Mouse (Mus musculus): ENCODE results near the gene Dpy19l3. TPM values are rescaled to one million over a fixed set of nuclear protein-coding genes. Genes with fewer than 3 reads are reported as not detected.

The Dpy19l3 gene
- polyA plus RNA-seq, 1 experiment from 2014 or later, result 33.5 TPM

DNA sequence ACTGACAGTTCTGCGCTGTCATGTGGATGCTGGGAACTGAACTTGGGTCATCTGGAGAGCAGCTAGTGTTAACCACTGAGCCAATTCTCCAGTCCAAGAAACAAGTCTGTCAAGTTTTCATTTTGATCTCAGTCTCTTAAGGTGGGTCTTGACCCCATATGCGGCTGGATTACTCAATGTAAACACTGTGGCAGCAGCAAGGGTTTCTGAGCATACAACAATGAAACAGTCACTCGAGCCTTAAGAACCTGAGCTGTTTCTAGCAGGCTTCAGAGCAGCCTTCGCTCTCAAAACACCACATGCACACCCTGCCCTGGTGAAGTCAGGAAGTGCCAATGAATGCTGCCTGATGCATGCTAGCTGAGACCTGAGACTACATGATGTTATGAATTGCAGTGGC lies 31.3 kb upstream of the Dpy19l3 start:
- Histone ChIP-seq H3K27me3 (ENCODE audit: control insufficient read depth, insufficient read depth, low read length) (no peaks in the 10 kb centered on the region), H3K4me1 (replicated peaks; ENCODE audit: control insufficient read depth, insufficient read depth, low read length) (no peaks in the 10 kb centered on the region), H3K4me3 (ENCODE audit: low read depth, low read length) (no peak overlapping the region), H3K9me3 (ENCODE audit: control insufficient read depth, low read length) (no peaks in the 10 kb centered on the region), H3K9ac (ENCODE audit: low read depth, low read length) (no peak overlapping the region), H3K36me3 (ENCODE audit: control insufficient read depth, insufficient read depth, low read length) (peaks cover 4% of the 10 kb centered on the region; the same call in 1 of the 2 replicates), H3K4me2 (replicated peaks; ENCODE audit: low read depth, low read length) (no peak overlapping the region), H3K27ac (ENCODE audit: low read depth, low read length) (no peak overlapping the region)
- ATAC-seq (ENCODE audit: low FRiP score), result no peak
- 78% methylated on average over 4 of the region's 4 CpGs for WGBS
- no peak for DNase-seq (ENCODE audit: low spot score)

- Histone ChIP-seq H3K9me3 (ENCODE audit: control insufficient read depth, low read length) (no peaks in the 10 kb centered on the region), H3K4me1 (replicated peaks; ENCODE audit: control insufficient read depth, insufficient read depth, low read length) (no peaks in the 10 kb centered on the region), H3K27ac (ENCODE audit: low read depth, low read length) (no peak overlapping the region), H3K4me3 (ENCODE audit: low read depth, low read length) (no peak overlapping the region), H3K36me3 (ENCODE audit: control insufficient read depth, insufficient read depth, low read length) (peaks cover 6% of the 10 kb centered on the region; the same call in 1 of the 2 replicates), H3K9ac (ENCODE audit: low read depth, low read length) (no peak overlapping the region), H3K4me2 (replicated peaks; ENCODE audit: low read depth, low read length) (no peak overlapping the region), H3K27me3 (ENCODE audit: control insufficient read depth, insufficient read depth, low read length) (no peaks in the 10 kb centered on the region)
- no peak for ATAC-seq (ENCODE audit: low FRiP score)
- DNase-seq (ENCODE audit: low spot score), result no peak
Measured at GRCm38 (mm10) chr7:35782252-35782651, 28.0 kb upstream of the Dpy19l3 start.

DNA sequence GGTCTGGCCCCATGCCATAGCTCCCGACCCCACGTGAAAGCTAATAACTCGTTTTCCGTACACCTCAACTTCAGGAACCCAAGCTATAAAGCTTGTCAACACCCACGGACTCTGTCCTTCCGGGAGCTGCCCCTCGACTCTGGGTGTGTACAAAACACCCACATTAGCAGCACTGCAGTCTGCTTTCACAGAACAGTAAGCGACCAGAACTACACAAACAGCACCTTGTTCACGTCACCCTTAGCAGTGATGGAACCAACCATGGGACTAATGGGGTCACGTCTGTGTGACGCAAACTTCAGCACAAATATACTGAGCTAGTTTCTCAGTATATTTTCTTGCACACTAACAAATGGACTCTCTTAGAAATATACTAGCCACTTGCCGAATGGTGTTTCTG lies 19.9 kb upstream of the Dpy19l3 start:
- H3K4me1 ChIP-seq (replicated peaks; ENCODE audit: control insufficient read depth, insufficient read depth, low read length), result no peaks in the 10 kb centered on the region
- H3K4me3 ChIP-seq (ENCODE audit: low read depth, low read length), result no peak overlapping the region
- DNase-seq (ENCODE audit: low spot score) (no peak), ATAC-seq (ENCODE audit: low FRiP score) (no peak)
- H3K9me3 ChIP-seq (ENCODE audit: control insufficient read depth, low read length), result no peaks in the 10 kb centered on the region
- H3K27me3 ChIP-seq (ENCODE audit: control insufficient read depth, insufficient read depth, low read length), result no peaks in the 10 kb centered on the region
- peaks cover 12% of the 10 kb centered on the region for H3K36me3 ChIP-seq (ENCODE audit: control insufficient read depth, insufficient read depth, low read length)
- no peak overlapping the region for H3K27ac ChIP-seq (ENCODE audit: low read depth, low read length)
- no peak overlapping the region for H3K4me2 ChIP-seq (replicated peaks; ENCODE audit: low read depth, low read length)
- 93% methylated on average over 12 of the region's 12 CpGs for WGBS
- H3K9ac ChIP-seq (ENCODE audit: low read depth, low read length), result no peak overlapping the region

- no peak overlapping the region for H3K9ac ChIP-seq (ENCODE audit: low read depth, low read length)
- peaks cover 7% of the 10 kb centered on the region for H3K36me3 ChIP-seq (ENCODE audit: control insufficient read depth, insufficient read depth, low read length)
- no peak for ATAC-seq (ENCODE audit: low FRiP score)
Measured at GRCm38 (mm10) chr7:35772347-35772746, 18.1 kb upstream of the Dpy19l3 start.

DNA sequence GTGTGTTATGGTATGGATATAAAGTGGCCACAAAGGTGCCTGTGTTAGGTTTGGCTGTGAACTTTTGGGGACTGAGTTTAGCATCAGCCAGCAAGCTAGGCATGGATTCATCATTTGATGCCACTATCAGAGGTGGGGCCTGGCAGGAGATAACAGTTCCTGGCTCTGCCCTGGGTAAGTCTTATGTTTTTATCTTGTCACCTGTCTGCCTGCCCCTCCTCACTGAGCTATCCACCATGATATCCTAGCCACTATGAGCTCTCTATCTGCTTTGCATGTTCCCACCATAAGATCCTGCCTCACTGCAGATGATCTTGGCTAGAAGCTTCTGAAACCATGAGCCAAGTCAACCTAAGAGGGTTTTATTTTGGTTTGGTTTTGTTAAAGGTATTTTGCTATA lies 16.9 kb upstream of the Dpy19l3 start:
- H3K9ac ChIP-seq (ENCODE audit: low read depth, low read length), result no peak overlapping the region
- peaks cover 4% of the 10 kb centered on the region; the same call in 1 of the 2 replicates for H3K36me3 ChIP-seq (ENCODE audit: control insufficient read depth, insufficient read depth, low read length)
- no peak overlapping the region for H3K4me3 ChIP-seq (ENCODE audit: low read depth, low read length)
- H3K27ac ChIP-seq (ENCODE audit: low read depth, low read length), result no peak overlapping the region
- H3K4me1 ChIP-seq (replicated peaks; ENCODE audit: control insufficient read depth, insufficient read depth, low read length), result no peaks in the 10 kb centered on the region
- no peak for DNase-seq (ENCODE audit: low spot score)
- H3K4me2 ChIP-seq (replicated peaks; ENCODE audit: low read depth, low read length), result no peak overlapping the region
- no peaks in the 10 kb centered on the region for H3K27me3 ChIP-seq (ENCODE audit: control insufficient read depth, insufficient read depth, low read length)
- ATAC-seq (ENCODE audit: low FRiP score), result no peak
- no peaks in the 10 kb centered on the region for H3K9me3 ChIP-seq (ENCODE audit: control insufficient read depth, low read length)

More at GRCm38 (mm10) chr7:35772347-35772746, 18.1 kb upstream of the Dpy19l3 start:
- Histone ChIP-seq H3K27me3 (ENCODE audit: control insufficient read depth, insufficient read depth, low read length) (no peaks in the 10 kb centered on the region), H3K9me3 (ENCODE audit: control insufficient read depth, low read length) (no peaks in the 10 kb centered on the region), H3K4me1 (replicated peaks; ENCODE audit: control insufficient read depth, insufficient read depth, low read length) (no peaks in the 10 kb centered on the region), H3K4me3 (ENCODE audit: low read depth, low read length) (no peak overlapping the region), H3K27ac (ENCODE audit: low read depth, low read length) (no peak overlapping the region), H3K4me2 (replicated peaks; ENCODE audit: low read depth, low read length) (no peak overlapping the region)
- no peak for DNase-seq (ENCODE audit: low spot score)
- 91% methylated on average over 8 of the region's 8 CpGs for WGBS

DNA sequence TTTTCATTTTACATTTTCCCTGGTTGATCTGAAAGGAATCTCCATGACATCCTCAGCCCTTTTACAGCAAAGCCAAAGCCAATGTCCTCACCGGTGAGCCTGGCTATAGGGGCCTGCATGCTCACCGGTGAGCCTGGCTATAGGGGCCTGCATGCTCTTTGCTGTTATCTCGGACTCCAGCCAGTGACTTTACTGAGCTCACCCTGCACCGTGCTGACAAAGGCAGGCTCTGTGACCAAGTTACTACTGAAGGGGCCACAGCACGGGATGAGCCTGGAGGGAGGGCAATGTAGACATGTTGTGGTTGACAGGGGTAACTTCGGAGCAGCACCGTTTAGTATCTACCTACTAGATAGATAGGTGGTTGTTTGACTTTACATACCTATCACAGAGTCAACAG lies 15.9 kb upstream of the Dpy19l3 start:
- Histone ChIP-seq H3K27ac (ENCODE audit: low read depth, low read length) (no peak overlapping the region), H3K9me3 (ENCODE audit: control insufficient read depth, low read length) (no peaks in the 10 kb centered on the region), H3K36me3 (ENCODE audit: control insufficient read depth, insufficient read depth, low read length) (peaks cover 3% of the 10 kb centered on the region; the same call in 1 of the 2 replicates), H3K4me1 (replicated peaks; ENCODE audit: control insufficient read depth, insufficient read depth, low read length) (no peaks in the 10 kb centered on the region), H3K4me3 (ENCODE audit: low read depth, low read length) (no peak overlapping the region), H3K27me3 (ENCODE audit: control insufficient read depth, insufficient read depth, low read length) (no peaks in the 10 kb centered on the region), H3K4me2 (replicated peaks; ENCODE audit: low read depth, low read length) (no peak overlapping the region), H3K9ac (ENCODE audit: low read depth, low read length) (no peak overlapping the region)
- ATAC-seq (ENCODE audit: low FRiP score) (no peak), DNase-seq (ENCODE audit: low spot score) (no peak)
- WGBS, result 88% methylated on average over 7 of the region's 7 CpGs

DNA sequence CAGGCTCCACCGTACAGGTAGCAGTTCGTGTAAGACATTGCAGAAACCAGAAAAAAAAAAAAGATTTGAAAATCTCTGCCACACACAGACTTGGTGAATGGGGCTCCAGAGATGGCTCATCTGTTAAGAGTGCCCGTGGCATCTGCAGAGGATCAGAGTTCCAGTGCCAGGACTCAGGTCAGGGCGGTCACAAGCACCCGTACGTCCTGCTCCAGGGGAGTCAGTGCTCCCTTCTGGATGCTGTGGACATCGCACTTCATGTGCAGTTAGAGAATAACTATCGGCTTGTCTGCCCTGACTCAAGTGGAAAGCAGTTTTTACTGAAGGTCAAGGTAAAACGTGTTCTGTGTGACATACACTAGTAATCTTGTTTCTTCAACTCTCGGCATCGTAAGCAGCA lies 10.2 kb upstream of the Dpy19l3 start:
- Histone ChIP-seq H3K4me1 (replicated peaks; ENCODE audit: control insufficient read depth, insufficient read depth, low read length) (no peaks in the 10 kb centered on the region), H3K4me2 (replicated peaks; ENCODE audit: low read depth, low read length) (no peak overlapping the region), H3K4me3 (ENCODE audit: low read depth, low read length) (no peak overlapping the region), H3K36me3 (ENCODE audit: control insufficient read depth, insufficient read depth, low read length) (no peaks in the 10 kb centered on the region), H3K9ac (ENCODE audit: low read depth, low read length) (no peak overlapping the region), H3K9me3 (ENCODE audit: control insufficient read depth, low read length) (no peaks in the 10 kb centered on the region), H3K27me3 (ENCODE audit: control insufficient read depth, insufficient read depth, low read length) (no peaks in the 10 kb centered on the region), H3K27ac (ENCODE audit: low read depth, low read length) (no peak overlapping the region)
- WGBS, result 94% methylated on average over 11 of the region's 11 CpGs
- ATAC-seq (ENCODE audit: low FRiP score) (no peak), DNase-seq (ENCODE audit: low spot score) (no peak)

- no peak for ATAC-seq (ENCODE audit: low FRiP score)
- Histone ChIP-seq H3K4me3 (ENCODE audit: low read depth, low read length) (no peak overlapping the region), H3K27me3 (ENCODE audit: control insufficient read depth, insufficient read depth, low read length) (no peaks in the 10 kb centered on the region), H3K27ac (ENCODE audit: low read depth, low read length) (no peak overlapping the region), H3K4me2 (replicated peaks; ENCODE audit: low read depth, low read length) (no peak overlapping the region), H3K4me1 (replicated peaks; ENCODE audit: control insufficient read depth, insufficient read depth, low read length) (no peaks in the 10 kb centered on the region), H3K9me3 (ENCODE audit: control insufficient read depth, low read length) (no peaks in the 10 kb centered on the region), H3K9ac (ENCODE audit: low read depth, low read length) (no peak overlapping the region), H3K36me3 (ENCODE audit: control insufficient read depth, insufficient read depth, low read length) (no peaks in the 10 kb centered on the region)
- WGBS, result 71% methylated on average over 5 of the region's 5 CpGs
- DNase-seq (ENCODE audit: low spot score), result no peak
Measured at GRCm38 (mm10) chr7:35761801-35762200, 7.5 kb upstream of the Dpy19l3 start.

- no peak overlapping the region for H3K9ac ChIP-seq (ENCODE audit: low read depth, low read length)
- H3K27me3 ChIP-seq (ENCODE audit: control insufficient read depth, insufficient read depth, low read length), result no peaks in the 10 kb centered on the region
- no peaks in the 10 kb centered on the region for H3K36me3 ChIP-seq (ENCODE audit: control insufficient read depth, insufficient read depth, low read length)
- no peak for ATAC-seq (ENCODE audit: low FRiP score)
- no peak overlapping the region for H3K27ac ChIP-seq (ENCODE audit: low read depth, low read length)
- no peaks in the 10 kb centered on the region for H3K9me3 ChIP-seq (ENCODE audit: control insufficient read depth, low read length)
- 17% methylated on average over 2 of the region's 2 CpGs for WGBS
- DNase-seq (ENCODE audit: low spot score), result peak; percentile 45
- H3K4me3 ChIP-seq (ENCODE audit: low read depth, low read length), result no peak overlapping the region
- H3K4me2 ChIP-seq (replicated peaks; ENCODE audit: low read depth, low read length), result no peak overlapping the region
- H3K4me1 ChIP-seq (replicated peaks; ENCODE audit: control insufficient read depth, insufficient read depth, low read length), result no peaks in the 10 kb centered on the region
Measured at GRCm38 (mm10) chr7:35759602-35760001, 5.3 kb upstream of the Dpy19l3 start.
